Mouse (Mus musculus) cerebellum, postnatal 25 days (tissue): Measurements from ENCODE around the gene Enam.
"Not testable (repeated sequence)": the region's sequence is repeated elsewhere in the genome, so short reads cannot be mapped to it uniquely, and the experiment has no call there.

Source experiments
- DNase-seq, 2 experiments: peaks; one replicate each; pipeline ENCODE4 v3.0.0; 2021; ENCODE audit warnings: mixed read lengths in 2 of 2

The Enam gene

DNA sequence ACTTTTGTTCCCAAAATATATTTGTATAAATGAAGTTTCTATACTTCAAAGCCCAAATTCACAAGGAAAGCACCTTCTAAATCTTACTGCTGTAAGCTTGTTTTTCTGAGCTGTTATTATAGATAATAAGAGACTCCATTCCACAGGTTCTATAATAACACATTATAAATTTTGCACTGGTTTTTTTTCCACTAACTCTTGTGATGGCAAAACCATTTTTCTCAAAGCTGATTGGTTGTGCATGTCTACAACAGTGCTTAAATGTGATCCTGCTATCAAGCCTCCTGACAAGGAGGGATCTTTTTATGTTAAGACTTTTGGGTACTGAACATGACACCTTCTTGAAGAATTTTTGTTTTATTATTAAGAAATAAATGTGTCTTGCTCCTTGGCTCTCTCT lies at the start of gene Enam:
TSS of gene Enam (plus strand) at position 301 of the 400 bp plus-strand sequence.
- no peak for DNase-seq

DNA sequence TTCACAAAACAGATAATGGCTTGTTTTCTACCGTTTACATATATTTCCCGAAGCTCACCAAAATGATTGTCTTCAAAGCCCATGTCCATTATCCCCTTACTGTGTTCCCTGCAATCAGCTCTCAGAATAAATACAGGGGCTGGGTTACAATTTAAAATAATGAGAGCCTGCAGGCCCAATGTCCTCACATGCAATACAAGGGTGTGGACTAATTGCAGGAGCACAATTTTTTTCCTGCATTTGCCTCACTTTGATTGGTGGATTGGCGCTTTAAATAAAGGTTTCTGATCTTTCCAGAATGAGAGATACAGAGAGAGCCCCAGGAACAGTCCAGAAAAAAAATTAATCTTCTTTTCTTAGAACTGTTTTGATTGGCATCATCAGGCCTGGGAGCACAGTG lies 32.1 kb upstream of the Enam start, which contains the start of gene Ambn:
TSS of gene Ambn (plus strand) at position 301 of the 400 bp plus-strand sequence.
- DNase-seq = no peak

DNA sequence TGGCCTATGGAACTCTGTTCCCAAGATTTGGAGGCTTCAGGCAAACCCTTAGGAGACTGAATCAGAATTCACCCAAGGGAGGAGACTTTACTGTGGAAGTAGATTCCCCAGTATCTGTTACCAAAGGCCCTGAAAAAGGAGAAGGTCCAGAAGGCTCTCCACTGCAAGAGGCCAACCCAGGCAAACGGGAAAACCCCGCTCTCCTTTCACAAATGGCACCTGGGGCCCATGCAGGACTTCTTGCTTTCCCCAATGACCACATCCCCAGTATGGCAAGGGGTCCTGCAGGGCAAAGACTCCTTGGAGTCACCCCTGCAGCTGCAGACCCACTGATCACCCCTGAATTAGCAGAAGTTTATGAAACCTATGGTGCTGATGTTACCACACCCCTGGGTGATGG lies 20.3 kb upstream of the Enam start:
- no peak for DNase-seq

DNA sequence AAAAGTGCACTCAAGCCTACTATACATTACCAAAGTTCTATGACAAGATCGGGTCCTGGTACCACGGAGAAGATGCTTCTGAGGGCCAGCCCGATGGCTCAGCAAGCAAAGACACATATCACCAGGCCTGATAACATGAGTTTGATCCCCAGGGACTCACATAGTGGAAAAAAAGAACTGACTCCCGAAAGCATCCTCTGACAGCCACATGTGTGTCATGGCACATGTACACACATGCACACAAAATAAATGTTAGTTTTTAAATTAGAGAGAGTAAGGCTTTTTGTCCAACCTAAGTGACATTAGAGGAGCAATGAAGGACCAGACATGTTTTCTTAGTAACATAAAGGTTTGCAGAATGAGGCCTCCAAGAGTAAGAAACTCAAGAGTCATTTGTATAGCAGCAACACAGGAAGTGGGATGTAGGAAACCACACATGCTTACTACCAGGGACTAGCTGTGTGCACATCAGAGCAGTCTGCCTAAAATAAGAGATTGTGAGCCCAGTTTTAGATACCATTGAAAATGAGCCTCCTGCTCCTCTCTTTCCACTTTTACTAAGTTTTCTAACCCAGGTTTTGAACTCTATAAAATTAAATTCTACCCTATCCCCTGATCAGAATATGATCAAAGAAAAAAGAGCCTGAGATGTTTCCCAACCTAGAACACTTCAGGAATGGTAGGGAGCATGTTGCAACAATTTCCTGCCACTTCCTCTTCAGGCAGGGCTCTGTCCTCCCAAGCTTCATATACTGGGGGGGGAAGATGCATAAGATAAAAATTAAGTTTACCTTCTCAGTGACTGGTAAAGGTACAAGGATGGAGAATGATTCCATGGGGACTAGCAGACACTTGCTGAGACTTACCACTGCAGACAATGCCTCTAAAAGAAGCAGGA lies 18.7 kb upstream of the Enam start:
- no peak for DNase-seq

DNA sequence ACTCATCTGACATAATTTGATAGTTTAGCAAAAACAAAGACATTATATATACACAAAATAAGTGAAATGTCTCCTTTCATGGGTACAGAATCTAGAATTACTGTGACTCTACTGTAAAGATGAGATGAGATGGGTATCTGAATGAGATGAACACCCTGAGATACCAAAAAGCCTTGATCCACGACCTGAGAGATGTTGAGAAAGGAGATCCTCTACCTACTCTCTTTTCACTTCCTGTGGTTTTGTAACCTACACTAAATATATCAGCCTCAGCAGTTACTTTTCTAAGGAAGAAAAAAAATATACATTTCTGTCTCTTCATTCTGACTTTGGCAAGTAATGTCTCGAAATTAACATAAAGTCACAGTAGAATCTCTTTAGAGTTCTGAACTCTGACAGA lies 1.2 kb downstream of the Enam start:
- DNase-seq = no peak

DNA sequence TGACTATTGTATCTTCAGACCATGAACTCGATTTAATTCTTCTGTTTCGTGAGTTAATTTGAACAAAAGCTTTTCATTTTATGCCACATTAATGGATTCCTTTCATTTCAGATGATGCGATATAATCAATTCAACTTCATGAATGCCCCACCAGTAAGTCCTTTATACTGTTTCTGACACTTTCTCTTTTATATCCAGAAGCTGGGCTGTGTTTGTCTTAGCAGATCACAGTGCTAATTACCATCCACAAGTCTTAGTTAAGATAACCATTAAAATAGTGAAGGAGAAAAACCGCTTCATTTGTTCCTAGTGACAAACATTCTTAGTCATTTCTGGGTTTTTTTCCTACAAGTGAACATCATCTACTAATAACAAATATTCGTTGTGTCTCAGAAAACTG lies 3.3 kb downstream of the Enam start:
- no peak for DNase-seq

DNA sequence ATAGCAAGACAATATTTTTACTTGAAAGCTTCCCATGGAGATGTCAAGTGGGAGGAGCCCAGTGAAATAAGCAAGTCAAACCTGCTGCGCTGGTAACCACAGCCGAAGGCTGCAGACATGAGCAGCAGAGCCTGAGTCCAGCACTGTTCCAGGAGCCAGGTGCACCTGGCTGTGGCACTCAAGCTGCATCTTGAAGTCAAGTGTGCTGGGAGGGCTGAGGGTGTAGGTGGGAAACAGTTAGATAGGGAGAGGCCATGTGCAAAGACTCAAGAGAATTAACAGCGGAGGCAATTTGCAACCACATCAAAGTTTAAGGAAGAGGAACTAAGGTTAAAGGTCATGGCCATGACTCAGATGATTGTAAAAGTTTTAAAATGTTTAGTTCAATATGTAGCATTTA lies 12.0 kb downstream of the Enam start:
- DNase-seq = no peak

DNA sequence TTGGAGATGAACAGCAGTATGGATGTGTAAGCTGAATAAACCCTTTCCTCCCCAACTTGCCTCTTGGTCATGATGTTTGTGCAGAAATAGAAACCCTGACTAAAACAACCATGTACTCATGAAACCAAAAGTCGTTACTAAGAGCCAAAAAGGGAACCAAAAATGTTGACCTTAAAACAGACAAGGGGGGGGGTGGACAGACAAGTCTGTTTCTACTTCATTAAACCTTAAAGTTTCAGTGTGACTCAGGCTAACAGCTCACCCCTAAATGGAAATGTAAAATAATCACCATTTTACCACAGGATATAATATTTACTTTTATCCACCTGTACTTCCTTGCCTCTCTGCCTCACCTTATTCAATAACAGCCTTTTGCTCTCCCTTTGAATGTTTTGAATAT lies 20.8 kb downstream of the Enam start:
- no peak for DNase-seq

DNA sequence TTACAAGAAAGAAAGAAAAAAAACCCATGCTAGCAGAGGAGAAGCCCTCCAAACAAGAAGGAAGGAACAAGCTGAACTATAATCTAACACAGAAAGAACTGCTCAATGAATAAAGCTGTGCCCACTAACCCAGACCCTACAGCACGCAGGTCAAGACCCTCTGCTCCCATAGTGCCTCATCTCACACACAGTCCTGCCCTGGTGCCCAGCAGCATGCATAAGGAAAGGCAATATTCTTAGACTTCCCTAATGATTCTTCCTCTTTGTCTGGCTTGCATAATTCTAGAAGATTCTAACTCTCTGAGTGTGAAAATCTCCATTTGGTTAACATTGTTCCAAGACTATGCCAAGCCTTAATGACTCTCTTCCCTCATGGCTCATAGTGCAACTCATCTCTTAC lies 21.2 kb downstream of the Enam start:
- DNase-seq = no peak

DNA sequence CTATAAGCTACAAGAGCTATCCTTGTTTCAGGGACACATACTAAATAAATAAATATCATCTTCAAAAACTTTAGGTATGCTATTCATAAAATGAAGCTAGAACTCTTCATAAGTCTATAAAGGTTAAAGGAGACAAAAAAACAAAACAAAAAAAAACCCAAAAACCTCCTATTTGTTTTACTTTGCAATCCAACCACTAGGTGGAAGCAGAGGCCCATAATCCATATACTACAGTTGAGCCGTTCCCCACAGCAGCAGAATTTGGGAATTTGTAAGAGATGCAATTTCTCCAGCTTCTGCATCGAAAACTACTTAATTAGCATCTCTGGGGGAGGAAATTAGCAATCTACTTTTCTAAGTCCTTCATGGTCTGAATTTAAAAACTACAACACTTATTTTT lies 31.5 kb downstream of the Enam start:
- peak in 1 of 2 experiments; percentile 40 for DNase-seq

DNA sequence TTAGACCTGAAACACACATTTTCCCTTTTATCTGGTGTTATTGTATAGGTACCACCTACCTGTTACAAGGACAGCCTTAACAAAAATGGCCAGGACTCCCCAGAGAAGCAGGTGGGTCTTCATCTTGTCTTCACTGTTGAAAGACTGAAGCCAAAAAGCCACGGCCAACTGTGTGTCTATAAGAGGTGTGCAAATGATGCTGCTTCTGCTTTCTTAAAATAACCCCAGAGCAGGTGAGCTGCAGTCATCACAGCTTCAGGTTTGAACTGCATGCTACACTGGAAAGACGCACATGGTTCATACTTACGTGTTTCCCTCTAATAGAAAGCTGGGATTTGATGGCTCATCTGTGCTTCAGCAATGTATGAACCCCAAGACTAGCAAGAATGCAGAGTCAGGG lies 39.9 kb downstream of the Enam start, which contains the start of gene Jchain:
TSS of gene Jchain (minus strand) at position 235 of the 400 bp plus-strand sequence.
- DNase-seq = no peak

DNA sequence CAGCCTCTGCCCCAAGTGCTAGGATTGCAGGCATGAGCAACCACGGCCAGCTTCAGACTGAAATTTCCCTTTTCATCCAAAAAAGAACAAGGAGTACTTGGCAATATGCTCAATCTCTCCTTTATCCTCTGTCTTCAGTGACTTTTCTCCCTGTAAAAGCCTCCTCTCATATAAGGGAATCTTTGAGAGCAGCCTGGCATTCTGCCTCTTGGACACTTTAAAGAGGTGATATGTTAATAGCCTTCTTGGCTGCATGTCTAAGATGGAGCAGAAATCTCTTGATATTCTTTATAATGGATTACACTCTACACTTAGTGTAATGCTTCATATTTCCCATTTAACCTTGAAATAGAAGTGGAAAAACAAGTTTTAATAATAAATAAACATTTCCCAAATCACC lies 43.1 kb downstream of the Enam start:
- DNase-seq = no peak

DNA sequence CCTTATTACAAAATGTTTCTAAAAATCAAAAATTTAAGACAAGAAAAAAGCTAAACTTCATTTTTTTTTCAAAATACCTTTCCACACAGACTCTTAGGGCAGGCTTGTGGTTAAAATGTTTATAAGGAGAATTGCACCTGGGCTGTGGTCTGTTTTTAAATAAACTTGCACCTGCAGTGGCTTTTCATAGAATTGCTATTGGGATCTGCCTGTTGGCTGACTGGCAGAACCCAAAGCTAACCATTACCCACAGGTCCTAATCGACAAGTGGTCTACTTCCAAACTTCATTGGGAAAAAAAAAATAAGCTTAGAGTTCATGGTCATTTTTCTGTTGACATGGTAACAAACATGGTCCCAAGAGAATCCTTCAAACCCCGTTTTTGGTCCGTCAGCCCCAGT lies 46.9 kb downstream of the Enam start:
- no peak for DNase-seq

DNA sequence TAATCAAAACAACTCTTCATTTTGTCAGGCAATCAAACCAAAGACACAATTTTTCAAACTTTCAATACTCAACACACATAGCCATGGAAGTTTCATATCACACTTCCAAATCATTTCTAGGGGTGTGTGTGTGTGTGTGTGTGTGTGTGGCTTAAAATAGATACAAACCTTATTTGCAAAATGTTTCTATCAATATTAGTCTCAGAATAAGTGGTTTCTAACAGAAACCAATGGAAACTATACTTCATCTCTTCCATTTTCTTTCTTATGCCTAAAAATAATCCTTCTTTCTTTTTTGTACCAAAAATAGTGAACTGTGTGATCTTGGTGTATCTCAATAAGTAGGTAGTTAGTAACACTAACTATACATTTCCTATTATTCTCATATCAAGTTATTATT lies 53.1 kb downstream of the Enam start:
- DNase-seq = no peak

DNA sequence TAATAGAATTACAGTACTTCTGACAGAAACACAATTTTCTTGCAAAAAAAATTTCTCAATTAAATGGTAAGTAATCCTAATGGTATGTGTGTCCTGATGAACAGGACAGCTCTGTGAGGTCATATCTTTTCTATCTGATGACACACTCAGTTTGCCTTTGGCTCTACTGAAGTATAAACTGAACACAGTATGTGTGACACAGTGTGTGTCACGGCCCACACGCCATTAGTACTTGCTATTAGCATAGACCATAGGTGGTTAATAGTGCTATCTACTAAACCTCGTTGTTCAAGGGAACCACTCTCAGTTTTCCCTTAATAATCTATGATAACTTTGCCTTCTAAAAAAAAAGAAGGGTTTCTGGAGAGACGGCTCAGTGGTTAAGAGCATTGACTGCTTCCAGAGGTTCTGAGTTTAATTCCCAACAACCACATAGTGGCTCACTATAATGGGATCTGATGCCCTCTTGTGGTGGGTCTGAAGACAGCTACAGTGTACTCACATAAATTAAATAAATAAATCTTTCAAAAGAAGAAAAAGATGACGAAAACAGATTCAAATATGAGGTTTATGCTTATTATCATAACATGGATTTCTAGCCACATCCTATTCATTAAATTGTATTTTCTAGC lies 55.0 kb downstream of the Enam start:
- DNase-seq = peak in 1 of 2 experiments; percentile 69

DNA sequence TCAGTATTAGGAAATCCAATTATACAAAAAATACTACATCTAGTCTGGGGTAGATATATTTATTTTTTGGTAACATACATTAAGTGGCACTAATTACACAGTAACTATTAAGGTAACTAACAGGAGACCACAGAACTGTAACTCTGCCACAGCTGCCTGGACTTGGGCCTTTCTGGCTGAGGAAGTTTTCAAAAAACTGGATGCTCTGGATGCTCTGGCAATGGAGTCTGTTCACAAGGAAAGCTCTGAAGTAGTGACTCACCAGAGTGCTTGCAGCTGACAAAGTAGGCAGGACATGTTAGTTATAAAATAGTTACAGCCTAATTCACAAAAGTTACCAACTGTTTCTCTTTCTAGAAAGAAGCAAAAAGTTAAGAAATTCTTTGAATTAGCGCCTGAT lies 56.6 kb downstream of the Enam start:
- not testable (repeated sequence) for DNase-seq

DNA sequence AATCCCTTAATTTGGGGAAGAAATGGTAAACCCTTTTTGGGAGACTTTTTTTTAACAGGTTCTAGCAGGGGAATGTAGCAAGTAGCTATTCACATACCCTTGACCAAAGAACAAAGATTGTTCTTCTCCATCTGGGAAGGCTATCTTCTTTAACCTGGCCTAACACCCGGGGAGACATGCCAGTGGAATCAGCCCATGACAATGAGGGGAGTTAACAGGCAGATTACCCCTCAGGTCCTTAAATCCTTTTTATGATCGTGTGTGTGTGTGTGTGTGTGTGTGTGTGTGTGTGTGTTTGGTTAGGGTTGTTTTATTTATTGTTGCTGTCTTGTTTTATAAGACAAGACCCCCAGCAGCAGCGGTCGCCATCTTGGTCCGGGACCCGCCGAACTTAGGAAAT lies 57.8 kb downstream of the Enam start:
- no peak for DNase-seq

DNA sequence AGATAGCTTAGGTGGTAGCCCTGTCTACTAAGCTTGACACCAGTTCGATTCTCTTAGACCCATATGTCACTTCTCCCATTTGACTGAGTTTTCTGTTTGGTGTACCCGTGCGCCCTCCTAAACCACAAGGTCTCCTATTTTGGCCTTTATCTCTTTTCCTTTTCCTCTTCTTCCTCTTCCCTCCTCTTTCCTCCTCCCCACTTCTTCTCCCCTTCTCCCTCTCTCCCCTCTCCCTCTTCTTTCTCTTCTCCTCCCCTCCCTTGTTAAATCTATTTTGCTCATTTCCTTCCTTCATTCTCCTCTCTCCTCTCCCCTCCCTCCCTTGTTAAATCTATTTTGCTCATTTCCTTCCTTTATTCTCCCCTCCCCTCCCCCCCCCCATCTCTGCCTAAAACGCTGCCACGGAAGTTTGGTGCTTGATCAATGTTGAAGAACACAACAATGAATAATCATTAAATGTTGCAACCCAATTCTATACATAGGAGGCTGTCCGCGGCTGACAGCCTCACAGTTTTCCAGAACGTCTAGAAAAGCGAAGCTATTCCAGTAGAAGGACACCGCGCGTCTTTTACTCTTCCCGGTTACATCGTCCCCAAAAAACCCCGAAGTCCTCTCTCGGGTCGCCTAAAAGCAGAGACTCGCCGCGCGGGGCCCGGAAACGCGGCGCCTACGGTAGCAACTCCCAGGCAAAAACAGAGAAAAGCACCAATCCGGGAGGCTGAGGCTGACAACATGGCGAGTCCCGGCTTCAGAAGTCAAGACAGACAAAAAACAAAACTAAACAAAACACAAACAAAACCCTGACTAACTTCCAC lies 65.7 kb downstream of the Enam start:
- DNase-seq = no peak

DNA sequence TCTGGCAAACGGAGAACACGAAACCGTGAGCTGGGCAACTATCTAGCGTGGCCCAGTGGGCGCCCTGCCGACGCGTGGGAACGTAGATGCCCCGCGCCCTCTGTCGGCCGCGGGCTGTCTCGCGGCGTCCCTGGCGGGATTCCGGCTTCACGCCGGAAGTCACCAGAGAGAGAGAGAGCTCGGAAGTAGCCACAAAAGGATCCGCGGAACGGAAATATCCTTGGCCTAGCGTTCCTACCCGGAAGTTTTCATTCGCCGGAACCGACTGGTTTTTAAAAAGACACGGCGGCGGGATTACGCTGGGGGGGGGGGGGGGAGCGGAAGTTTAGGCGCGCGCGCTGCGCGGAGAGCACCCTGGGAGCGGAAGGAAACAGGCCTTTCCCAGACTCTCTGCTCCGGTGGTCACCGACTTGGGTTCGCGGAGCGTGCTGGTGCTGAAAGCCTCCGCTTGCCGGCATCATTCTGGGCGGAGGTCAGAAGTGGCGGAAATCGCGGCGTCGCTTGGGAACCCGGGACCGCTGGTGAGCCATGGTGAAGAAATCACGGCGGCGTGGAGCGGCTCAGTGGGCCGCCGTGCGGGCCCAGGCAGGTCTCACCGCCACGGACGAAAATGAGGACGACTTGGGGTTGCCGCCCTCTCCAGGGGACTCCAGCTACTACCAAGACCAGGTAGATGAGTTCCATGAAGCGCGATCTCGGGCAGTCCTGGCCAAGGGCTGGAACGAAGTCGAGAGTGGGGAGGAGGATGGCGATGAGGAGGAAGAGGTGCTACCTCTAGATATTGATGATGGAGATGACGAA lies 66.5 kb downstream of the Enam start, which contains the start of gene Utp3:
TSS of gene Utp3 (plus strand) at position 377 of the 801 bp plus-strand sequence.
- DNase-seq = peak; percentile 97 to 98
